Mouse (Mus musculus) midbrain, postnatal 0 days (tissue): ENCODE data around the gene Gm49322. TPM values are rescaled to one million over a fixed set of nuclear protein-coding genes. Genes with fewer than 3 reads are reported as not detected.

Experiments used
- ATAC-seq: fragments of 200-750 bp; cut with Nextera tagmentation; 2 replicates; pipeline ENCODE4 v1.8.0; 2017; ENCODE audit warnings: moderate number of reproducible peaks, mild to moderate bottlenecking, moderate TSS enrichment, moderate library complexity; ENCODE audit not compliant: low FRiP score
- DNase-seq: peaks from one replicate; pipeline ENCODE4 v3.0.0-alpha.2; 2015; ENCODE audit warnings: low spot score
- H3K27ac ChIP-seq: fragments of 300-500 bp; sonication (generic); 2 replicates; pipeline ENCODE4 v1.5.1; 2014; ENCODE audit warnings: low read depth, mild to moderate bottlenecking, low read length, mixed read lengths
- H3K27me3 ChIP-seq: fragments of 300-500 bp; sonication (generic); 2 replicates; pipeline ENCODE4 v1.6.1; 2014; ENCODE audit warnings: low read length, control low read depth, mixed read lengths; ENCODE audit not compliant: insufficient read depth
- H3K36me3 ChIP-seq: fragments of 300-500 bp; sonication (generic); 2 replicates; pipeline ENCODE4 v1.6.1; 2014; ENCODE audit warnings: low read length, control low read depth, mixed read lengths; ENCODE audit not compliant: insufficient read depth
- H3K4me1 ChIP-seq: fragments of 300-500 bp; sonication (generic); 2 replicates; pipeline ENCODE4 v1.6.1; 2014; ENCODE audit warnings: mild to moderate bottlenecking, control low read depth, antibody characterized with exemption, low read length, mixed read lengths; ENCODE audit not compliant: insufficient read depth
- H3K4me2 ChIP-seq: fragments of 300-500 bp; sonication (generic); 2 replicates; pipeline ENCODE4 v1.6.1; 2014; ENCODE audit warnings: low read depth, mild to moderate bottlenecking, low read length, mixed read lengths; ENCODE audit not compliant: poor library complexity, severe bottlenecking
- H3K4me3 ChIP-seq: fragments of 300-500 bp; sonication (generic); 2 replicates; pipeline ENCODE4 v1.5.1; 2014; ENCODE audit warnings: low read depth, mild to moderate bottlenecking, low read length, moderate library complexity
- H3K9ac ChIP-seq: fragments of 300-500 bp; sonication (generic); replicated peaks from 2 replicates; pipeline ENCODE4 v1.6.1; 2014; ENCODE audit warnings: mild to moderate bottlenecking, low read length, moderate library complexity, mixed read lengths; ENCODE audit not compliant: poor library complexity, severe bottlenecking
- H3K9me3 ChIP-seq: fragments of 300-500 bp; sonication (generic); 2 replicates; pipeline ENCODE4 v1.6.1; 2016; ENCODE audit warnings: low read length, control low read depth
- CTCF ChIP-seq: IDR thresholded peaks from 2 replicates; pipeline ENCODE4 v1.5.1; 2016; ENCODE audit warnings: antibody characterized with exemption, mild to moderate bottlenecking
- WGBS: fragments of 180-500 bp; shearing (Covaris S2); extraction: QIAGEN DNeasy Blood & Tissue Kit; methylation state at CpG from one replicate; pipeline ENCODE4 v1.1.7; 2014; 5-methylcytosine and 5-hydroxymethylcytosine counted together
- polyA plus RNA-seq: library from polyadenylated mRNA; unstranded; fragments of >200 nt; fragmentation: Nextera tagmentation; extraction: Ambion mirVana; gene quantifications from 2 replicates; pipeline ENCODE4 v1.2.1, GENCODE M21; 2015
- total RNA-seq: library from RNA; depleted of rRNA; stranded (reverse); fragments of >200 nt; gene quantifications from 2 replicates; pipeline ENCODE4 v1.2.3, GENCODE M21; 2014

The Gm49322 gene
- total and polyA plus RNA-seq, 2 experiments from 2014 or later, result 1.8 to 2.0 TPM

DNA sequence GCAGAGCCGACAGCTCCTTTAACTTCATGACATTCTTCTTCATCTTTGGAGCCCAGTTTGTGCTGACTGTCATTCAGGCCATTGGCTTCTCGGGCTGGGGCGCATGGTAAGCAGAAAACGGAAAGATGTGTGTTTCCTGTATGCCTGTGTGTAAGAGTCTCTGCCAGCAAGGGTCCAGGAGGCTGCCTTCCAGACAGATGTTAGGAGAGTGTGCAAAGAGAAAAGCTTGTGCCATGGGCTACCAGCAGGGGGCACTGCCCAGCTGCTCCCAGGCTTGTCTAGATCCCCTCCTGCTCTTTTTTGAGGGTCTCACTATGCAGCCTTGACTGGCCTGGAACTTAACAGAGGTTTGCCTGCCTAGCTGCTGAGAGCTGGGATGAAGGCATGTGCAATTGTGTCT lies 5.2 kb downstream of the Gm49322 start:
- H3K9me3 ChIP-seq, result no peaks in the 10 kb centered on the region
- no peak for DNase-seq
- no peaks in the 10 kb centered on the region for H3K4me1 ChIP-seq
- ATAC-seq, result no peak
- H3K36me3 ChIP-seq, result peaks cover 64% of the 10 kb centered on the region
- WGBS, result 81% methylated on average over 4 of the region's 4 CpGs
- H3K4me2 ChIP-seq, result no peak overlapping the region
- no peaks in the 10 kb centered on the region for H3K27me3 ChIP-seq
- peak; percentile 73 for TF ChIP-seq CTCF
- no peak overlapping the region for H3K9ac ChIP-seq
- no peak overlapping the region for H3K27ac ChIP-seq
- no peak overlapping the region for H3K4me3 ChIP-seq

DNA sequence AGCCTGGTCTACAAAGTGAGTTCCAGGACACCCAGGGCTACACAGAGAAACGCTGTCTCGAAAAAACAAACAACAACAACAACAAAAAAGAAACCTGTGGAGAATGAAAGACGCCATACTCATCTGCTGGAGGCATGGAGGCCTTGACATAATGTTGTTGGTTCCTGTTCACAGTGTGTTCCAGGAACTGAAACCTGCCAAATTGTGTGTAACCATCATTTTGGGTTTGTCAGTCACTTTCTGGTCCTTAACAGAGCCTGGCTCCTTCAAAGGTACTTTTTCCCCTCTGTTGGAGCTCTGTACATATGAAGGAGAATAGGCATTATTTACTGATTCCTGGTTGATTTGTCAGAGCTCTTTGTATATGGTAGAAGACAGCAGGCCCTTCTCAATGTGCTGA lies 6.1 kb downstream of the Gm49322 start:
- TF ChIP-seq CTCF, result no peak
- Histone ChIP-seq H3K36me3 (peaks cover 57% of the 10 kb centered on the region), H3K9ac (no peak overlapping the region), H3K4me3 (no peak overlapping the region), H3K4me1 (no peaks in the 10 kb centered on the region), H3K27ac (no peak overlapping the region), H3K4me2 (no peak overlapping the region), H3K27me3 (no peaks in the 10 kb centered on the region), H3K9me3 (no peaks in the 10 kb centered on the region)
- no peak for DNase-seq
- 95% methylated on average over 3 of the region's 3 CpGs for WGBS
- ATAC-seq, result no peak

DNA sequence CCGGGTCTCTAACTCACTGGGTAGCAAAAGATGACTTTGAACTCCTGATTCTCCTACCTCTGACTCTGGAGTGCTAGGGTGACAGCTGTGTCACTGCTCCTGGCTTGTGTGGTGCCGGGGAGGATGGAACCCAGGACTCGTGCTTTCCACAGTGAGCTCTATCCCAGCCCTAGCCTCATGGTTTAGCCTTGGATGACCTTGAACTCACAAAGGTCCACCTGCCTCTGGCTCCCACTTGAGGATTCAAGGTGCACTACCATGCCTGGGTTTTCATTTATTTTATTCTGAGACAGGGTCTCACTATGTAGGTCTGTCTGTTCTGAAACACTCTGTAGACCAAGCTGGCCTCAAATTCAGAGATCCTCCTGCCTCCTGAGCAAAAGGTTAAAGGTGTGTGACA lies 8.0 kb downstream of the Gm49322 start:
- Histone ChIP-seq H3K36me3 (peaks cover 38% of the 10 kb centered on the region), H3K27ac (no peak overlapping the region), H3K4me3 (no peak overlapping the region), H3K9me3 (no peaks in the 10 kb centered on the region), H3K9ac (no peak overlapping the region), H3K27me3 (no peaks in the 10 kb centered on the region), H3K4me2 (no peak overlapping the region), H3K4me1 (no peaks in the 10 kb centered on the region)
- no peak for TF ChIP-seq CTCF
- ATAC-seq, result no peak
- WGBS, result 93% methylated on average over 3 of the region's 3 CpGs
- no peak for DNase-seq

DNA sequence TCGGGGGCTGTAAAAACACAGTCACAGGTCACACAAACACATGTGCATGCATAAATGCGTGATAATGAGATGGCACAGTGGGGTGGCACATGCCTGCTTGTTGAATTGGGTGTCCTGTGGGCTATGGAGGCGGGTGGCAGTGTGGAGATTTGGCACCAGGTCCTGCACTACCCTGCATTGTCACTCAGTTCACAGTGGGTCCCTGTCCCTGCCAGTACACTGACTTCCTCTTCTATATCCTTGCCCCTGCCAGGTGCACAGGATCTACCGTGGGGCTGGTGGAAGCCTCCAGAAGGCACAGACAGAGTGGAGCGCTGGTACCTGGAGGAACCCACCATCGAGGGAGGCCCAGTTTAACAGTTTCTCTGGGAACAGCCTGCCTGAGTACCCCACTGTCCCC lies 8.5 kb downstream of the Gm49322 start:
- Histone ChIP-seq H3K27me3 (no peaks in the 10 kb centered on the region), H3K4me3 (no peak overlapping the region), H3K36me3 (peaks cover 33% of the 10 kb centered on the region), H3K4me2 (no peak overlapping the region), H3K27ac (no peak overlapping the region), H3K4me1 (no peaks in the 10 kb centered on the region), H3K9ac (no peak overlapping the region), H3K9me3 (no peaks in the 10 kb centered on the region)
- WGBS, result 90% methylated on average over 6 of the region's 6 CpGs
- ATAC-seq (no peak), DNase-seq (no peak)
- no peak for TF ChIP-seq CTCF

DNA sequence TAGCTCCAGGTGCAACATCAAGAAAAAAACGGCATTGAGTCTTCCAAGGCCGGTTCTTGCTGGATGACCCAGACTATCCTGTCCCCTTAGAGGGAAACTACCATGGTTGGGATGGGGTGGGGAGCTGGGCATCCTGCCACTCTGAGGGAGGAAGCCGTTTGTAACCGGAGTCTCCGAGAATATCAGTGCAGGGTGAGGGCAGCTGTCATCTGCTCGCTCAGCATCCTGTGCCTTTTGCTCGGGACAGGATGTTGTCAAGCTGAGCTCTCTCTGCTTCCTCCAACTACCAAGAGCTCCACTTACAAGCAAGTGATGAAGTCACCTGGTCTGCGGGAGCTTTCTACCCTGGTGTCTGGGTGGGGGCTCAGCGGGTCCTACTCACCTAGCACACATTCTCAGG lies 12.4 kb downstream of the Gm49322 start:
- no peak overlapping the region for H3K27ac ChIP-seq
- 81% methylated on average over 9 of the region's 9 CpGs for WGBS
- H3K4me3 ChIP-seq, result no peak overlapping the region
- H3K4me2 ChIP-seq, result no peak overlapping the region
- no peak for TF ChIP-seq CTCF
- no peak for DNase-seq
- no peaks in the 10 kb centered on the region for H3K27me3 ChIP-seq
- H3K9ac ChIP-seq, result no peak overlapping the region
- H3K9me3 ChIP-seq, result no peaks in the 10 kb centered on the region
- no peak for ATAC-seq
- H3K36me3 ChIP-seq, result peaks cover 22% of the 10 kb centered on the region
- no peaks in the 10 kb centered on the region for H3K4me1 ChIP-seq

DNA sequence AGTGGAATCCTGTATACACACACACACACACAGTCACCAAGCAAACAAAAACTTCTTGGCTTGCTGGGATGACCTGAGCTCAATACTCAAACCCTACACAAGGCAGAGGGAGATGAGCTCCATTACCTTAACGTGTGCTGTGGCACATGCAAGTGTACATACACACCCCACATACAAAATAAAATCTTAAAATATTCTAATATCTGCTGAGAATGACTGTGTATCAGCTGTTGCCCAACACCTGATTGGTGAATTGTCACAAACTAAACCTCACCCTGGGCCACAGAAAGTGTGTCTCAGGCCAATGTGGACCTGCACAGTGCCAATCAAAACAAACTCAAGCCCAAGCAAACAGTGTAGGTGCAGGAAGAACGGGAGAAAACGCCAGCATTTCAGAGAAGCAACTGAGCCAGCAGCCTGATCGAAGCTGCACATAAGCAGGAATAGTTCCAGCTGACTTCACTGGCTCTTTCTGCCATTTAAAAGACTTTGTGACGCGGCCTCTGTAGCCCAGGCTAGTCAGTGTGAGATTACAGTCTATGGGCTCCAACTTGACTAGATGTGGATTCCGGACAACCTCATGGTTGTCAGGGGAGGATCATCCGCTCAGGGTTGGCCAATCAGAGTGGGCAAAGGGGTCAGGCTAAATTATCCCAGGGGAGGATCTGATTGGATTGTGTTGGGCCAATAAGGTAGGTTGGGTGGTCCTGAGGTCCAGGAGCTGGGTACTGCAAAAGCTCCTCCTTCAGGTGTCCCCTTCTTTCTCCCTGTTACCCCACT lies 13.8 kb downstream of the Gm49322 start:
- WGBS, result 32% methylated on average over 8 of the region's 8 CpGs
- Histone ChIP-seq H3K27ac (no peak overlapping the region), H3K36me3 (peaks cover 14% of the 10 kb centered on the region), H3K27me3 (no peaks in the 10 kb centered on the region), H3K4me2 (no peak overlapping the region), H3K4me1 (peaks cover 11% of the 10 kb centered on the region), H3K9me3 (no peaks in the 10 kb centered on the region), H3K4me3 (no peak overlapping the region), H3K9ac (no peak overlapping the region)
- DNase-seq (no peak), ATAC-seq (no peak)
- no peak for TF ChIP-seq CTCF
